Mouse (Mus musculus) forebrain, embryonic 10.5 days (tissue): ENCODE data around the gene Engase. TPM values are rescaled to one million over a fixed set of nuclear protein-coding genes. Genes with fewer than 3 reads are reported as not detected.

Experiments used
- DNase-seq: peaks from one replicate; pipeline ENCODE4 v3.0.0-alpha.2; 2017; ENCODE audit warnings: low spot score; ENCODE audit errors: extremely low spot score
- H3K27ac ChIP-seq: fragments of 300-500 bp; sonication (generic); 2 replicates; pipeline ENCODE4 v1.5.1; 2016; ENCODE audit warnings: mild to moderate bottlenecking
- H3K27me3 ChIP-seq: fragments of 300-500 bp; sonication (generic); 2 replicates; pipeline ENCODE4 v1.6.1; 2016; ENCODE audit warnings: mild to moderate bottlenecking; ENCODE audit not compliant: poor library complexity, severe bottlenecking
- H3K36me3 ChIP-seq: fragments of 300-500 bp; sonication (generic); replicated peaks from 2 replicates; pipeline ENCODE4 v1.6.1; 2016; ENCODE audit warnings: mild to moderate bottlenecking, moderate library complexity
- H3K4me1 ChIP-seq: fragments of 300-500 bp; sonication (generic); 2 replicates; pipeline ENCODE4 v1.6.1; 2016
- H3K4me3 ChIP-seq: fragments of 300-500 bp; sonication (generic); 2 replicates; pipeline ENCODE4 v1.5.1; 2016; ENCODE audit warnings: mild to moderate bottlenecking, moderate library complexity
- H3K9me3 ChIP-seq: fragments of 300-500 bp; sonication (generic); 2 replicates; pipeline ENCODE4 v1.6.1; 2016; ENCODE audit warnings: mild to moderate bottlenecking, moderate library complexity
- WGBS: fragments of 180-500 bp; shearing (Covaris S2); methylation state at CpG from one replicate; pipeline ENCODE4 v1.1.7; 2016; 5-methylcytosine and 5-hydroxymethylcytosine counted together
- polyA plus RNA-seq: library from polyadenylated mRNA; unstranded; fragments of >200 nt; fragmentation: Nextera tagmentation; extraction: Ambion mirVana; gene quantifications from 2 replicates; pipeline ENCODE4 v1.2.1, GENCODE M21; 2016

Gene Engase
- polyA plus RNA-seq, 1 experiment from 2014 or later = 7.9 TPM

- no peaks in the 10 kb centered on the region for H3K36me3 ChIP-seq
- peaks cover 8% of the 10 kb centered on the region; the same call in 1 of the 2 replicates for H3K27me3 ChIP-seq
- H3K4me1 ChIP-seq = peaks cover 61% of the 10 kb centered on the region
- DNase-seq = peak; percentile 45
- H3K9me3 ChIP-seq = no peaks in the 10 kb centered on the region
- H3K4me3 ChIP-seq = peak overlapping the region; percentile 6; the same call in 1 of the 2 replicates
- H3K27ac ChIP-seq = peak overlapping the region; percentile 80
- 16% methylated on average over 11 of the region's 11 CpGs for WGBS
Measured at GRCm38 (mm10) chr11:118438665-118439414, 37.8 kb upstream of the Engase start.

- H3K36me3 ChIP-seq = no peaks in the 10 kb centered on the region
- 82% methylated on average over 13 of the region's 13 CpGs for WGBS
- H3K4me1 ChIP-seq = peaks cover 30% of the 10 kb centered on the region
Measured at GRCm38 (mm10) chr11:118442691-118443090, 33.9 kb upstream of the Engase start.

GRCm38 (mm10) chr11:118443201-118443970 is 33.2 kb upstream of the Engase start:
- Histone ChIP-seq H3K9me3 (no peaks in the 10 kb centered on the region), H3K27me3 (peaks cover 12% of the 10 kb centered on the region), H3K4me1 (peaks cover 23% of the 10 kb centered on the region), H3K4me3 (no peak overlapping the region), H3K36me3 (no peaks in the 10 kb centered on the region), H3K27ac (no peak overlapping the region)
- WGBS = 37% methylated on average over 11 of the region's 11 CpGs
- DNase-seq = peak; percentile 80

More at GRCm38 (mm10) chr11:118442691-118443090, 33.9 kb upstream of the Engase start:
- Histone ChIP-seq H3K27ac (no peak overlapping the region), H3K4me3 (no peak overlapping the region), H3K9me3 (no peaks in the 10 kb centered on the region), H3K27me3 (peaks cover 15% of the 10 kb centered on the region)
- DNase-seq = no peak

- H3K27ac ChIP-seq = no peak overlapping the region
- H3K27me3 ChIP-seq = peaks cover 12% of the 10 kb centered on the region
- peak; percentile 77 for DNase-seq
- no peaks in the 10 kb centered on the region for H3K36me3 ChIP-seq
- peaks cover 3% of the 10 kb centered on the region; the same call in 1 of the 2 replicates for H3K4me1 ChIP-seq
- WGBS = 16% methylated on average over 3 of the region's 3 CpGs
- H3K9me3 ChIP-seq = no peaks in the 10 kb centered on the region
- no peak overlapping the region for H3K4me3 ChIP-seq
Measured at GRCm38 (mm10) chr11:118445843-118446242, 30.8 kb upstream of the Engase start.

GRCm38 (mm10) chr11:118447346-118447745 is 29.3 kb upstream of the Engase start:
- H3K4me1 ChIP-seq = peaks cover 3% of the 10 kb centered on the region; the same call in 1 of the 2 replicates
- H3K27ac ChIP-seq = peak overlapping the region; percentile 11; the same call in 1 of the 2 replicates
- WGBS = 72% methylated on average over 4 of the region's 4 CpGs
- no peak overlapping the region for H3K4me3 ChIP-seq
- no peak for DNase-seq
- peaks cover 12% of the 10 kb centered on the region for H3K27me3 ChIP-seq
- H3K36me3 ChIP-seq = no peaks in the 10 kb centered on the region
- H3K9me3 ChIP-seq = no peaks in the 10 kb centered on the region

GRCm38 (mm10) chr11:118448385-118448784 is 28.2 kb upstream of the Engase start:
- DNase-seq = no peak
- WGBS = 90% methylated on average over 8 of the region's 8 CpGs
- H3K36me3 ChIP-seq = no peaks in the 10 kb centered on the region

GRCm38 (mm10) chr11:118451211-118451610 is 25.4 kb upstream of the Engase start:
- Histone ChIP-seq H3K27me3 (no peaks in the 10 kb centered on the region), H3K36me3 (no peaks in the 10 kb centered on the region), H3K27ac (no peak overlapping the region), H3K9me3 (no peaks in the 10 kb centered on the region), H3K4me1 (no peaks in the 10 kb centered on the region), H3K4me3 (no peak overlapping the region)
- DNase-seq = no peak
- 90% methylated on average over 6 of the region's 6 CpGs for WGBS

More at GRCm38 (mm10) chr11:118448385-118448784, 28.2 kb upstream of the Engase start:
- Histone ChIP-seq H3K27me3 (peaks cover 12% of the 10 kb centered on the region), H3K27ac (no peak overlapping the region), H3K4me1 (peaks cover 3% of the 10 kb centered on the region; the same call in 1 of the 2 replicates), H3K4me3 (no peak overlapping the region), H3K9me3 (no peaks in the 10 kb centered on the region)

- Histone ChIP-seq H3K36me3 (no peaks in the 10 kb centered on the region), H3K27me3 (no peaks in the 10 kb centered on the region), H3K4me1 (no peaks in the 10 kb centered on the region), H3K4me3 (no peak overlapping the region), H3K9me3 (no peaks in the 10 kb centered on the region), H3K27ac (0 out of 2 replicates have a peak overlapping the region, but pooled peaks have one; percentile 11)
- DNase-seq = no peak
- 64% methylated on average over 2 of the region's 2 CpGs for WGBS
Measured at GRCm38 (mm10) chr11:118452955-118453354, 23.7 kb upstream of the Engase start.

- Histone ChIP-seq H3K27me3 (no peaks in the 10 kb centered on the region), H3K36me3 (no peaks in the 10 kb centered on the region), H3K4me3 (no peak overlapping the region), H3K27ac (no peak overlapping the region), H3K4me1 (peaks cover 5% of the 10 kb centered on the region), H3K9me3 (no peaks in the 10 kb centered on the region)
- WGBS = 80% methylated on average over 11 of the region's 11 CpGs
- no peak for DNase-seq
Measured at GRCm38 (mm10) chr11:118453886-118454671, 22.6 kb upstream of the Engase start.

GRCm38 (mm10) chr11:118455788-118456187 is 20.8 kb upstream of the Engase start:
- 87% methylated on average over 6 of the region's 6 CpGs for WGBS
- no peak overlapping the region for H3K4me3 ChIP-seq
- DNase-seq = no peak
- H3K27me3 ChIP-seq = no peaks in the 10 kb centered on the region
- 0 out of 2 replicates have a peak, but pooled peaks cover 4% of the 10 kb centered on the region for H3K9me3 ChIP-seq
- H3K36me3 ChIP-seq = no peaks in the 10 kb centered on the region
- H3K4me1 ChIP-seq = peaks cover 12% of the 10 kb centered on the region
- no peak overlapping the region for H3K27ac ChIP-seq

GRCm38 (mm10) chr11:118456937-118457336 is 19.7 kb upstream of the Engase start:
- no peak for DNase-seq
- no peaks in the 10 kb centered on the region for H3K27me3 ChIP-seq
- H3K4me3 ChIP-seq = no peak overlapping the region
- no peak overlapping the region for H3K27ac ChIP-seq
- 82% methylated on average over 11 of the region's 11 CpGs for WGBS
- 0 out of 2 replicates have a peak, but pooled peaks cover 4% of the 10 kb centered on the region for H3K9me3 ChIP-seq
- peaks cover 12% of the 10 kb centered on the region for H3K4me1 ChIP-seq
- H3K36me3 ChIP-seq = no peaks in the 10 kb centered on the region

GRCm38 (mm10) chr11:118459051-118459450 is 17.6 kb upstream of the Engase start:
- H3K9me3 ChIP-seq = 0 out of 2 replicates have a peak, but pooled peaks cover 4% of the 10 kb centered on the region
- H3K27me3 ChIP-seq = no peaks in the 10 kb centered on the region
- H3K27ac ChIP-seq = 0 out of 2 replicates have a peak overlapping the region, but pooled peaks have one; percentile 26
- peaks cover 16% of the 10 kb centered on the region for H3K4me1 ChIP-seq
- DNase-seq = no peak
- H3K4me3 ChIP-seq = no peak overlapping the region
- H3K36me3 ChIP-seq = no peaks in the 10 kb centered on the region
- 65% methylated on average over 8 of the region's 8 CpGs for WGBS
